Mouse (Mus musculus) urinary bladder, postnatal 25 days (tissue): ENCODE measurements around the gene Hist1h2af.

Experiments
- DNase-seq: peaks from one replicate; pipeline ENCODE4 v3.0.0; 2022; ENCODE audit warnings: low spot score

Gene Hist1h2af

DNA sequence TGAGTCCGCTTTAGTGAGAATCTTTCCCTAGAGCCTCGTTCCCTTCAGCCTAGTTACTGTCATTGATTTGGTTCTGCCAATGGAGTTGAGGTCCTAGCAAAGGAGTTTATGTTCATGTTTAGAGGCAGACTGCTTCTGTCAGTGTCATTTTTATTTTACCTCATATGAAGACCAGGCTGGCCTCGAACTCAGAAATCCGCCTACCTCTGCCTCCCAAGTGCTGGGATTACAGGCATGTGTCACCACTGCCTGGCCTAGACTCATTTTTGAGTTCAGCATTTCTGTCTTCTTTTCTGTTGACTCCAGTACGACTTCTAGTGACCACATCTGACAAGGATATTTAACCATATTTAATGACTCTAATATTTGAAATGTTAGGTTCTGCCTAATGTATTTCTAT, 18.4 kb upstream of the Hist1h2af start:
- no peak for DNase-seq

DNA sequence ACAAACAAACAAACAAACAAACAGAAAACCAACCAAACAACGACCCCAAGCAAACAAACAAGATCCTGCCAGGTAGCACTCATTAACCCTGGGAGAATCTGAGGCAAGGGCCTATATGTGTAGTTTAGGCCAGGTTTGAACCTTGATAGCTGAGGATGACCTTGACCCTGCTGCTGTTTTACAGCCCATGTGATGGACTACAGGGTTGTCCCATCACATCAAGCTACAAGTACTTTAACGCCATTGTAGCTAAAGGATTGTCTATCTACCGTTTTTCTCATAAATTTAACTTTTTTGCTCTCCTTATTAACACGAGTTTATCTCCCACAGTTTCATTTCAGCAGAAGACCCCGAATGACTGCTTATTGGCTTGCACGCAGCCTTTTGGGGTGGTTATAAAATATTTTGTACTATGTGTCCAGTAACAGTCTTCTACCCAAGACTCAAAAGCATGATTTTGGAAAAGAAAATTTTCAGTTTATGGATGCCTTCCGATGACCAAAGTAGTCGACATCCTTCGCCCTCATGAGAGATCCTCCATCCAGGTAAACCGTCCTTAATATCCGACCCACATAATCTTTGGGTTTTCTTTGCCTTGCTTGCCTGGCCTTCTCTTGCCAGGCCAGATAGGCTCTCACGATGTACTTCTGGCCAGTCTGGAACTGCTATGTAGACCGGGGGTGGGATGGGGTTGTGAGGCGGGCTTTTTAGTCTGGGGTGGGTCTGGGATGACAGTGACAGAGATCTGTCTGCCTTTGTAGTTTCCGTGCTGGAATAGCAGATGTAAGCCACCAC, 17.7 kb upstream of the Hist1h2af start:
- no peak for DNase-seq

DNA sequence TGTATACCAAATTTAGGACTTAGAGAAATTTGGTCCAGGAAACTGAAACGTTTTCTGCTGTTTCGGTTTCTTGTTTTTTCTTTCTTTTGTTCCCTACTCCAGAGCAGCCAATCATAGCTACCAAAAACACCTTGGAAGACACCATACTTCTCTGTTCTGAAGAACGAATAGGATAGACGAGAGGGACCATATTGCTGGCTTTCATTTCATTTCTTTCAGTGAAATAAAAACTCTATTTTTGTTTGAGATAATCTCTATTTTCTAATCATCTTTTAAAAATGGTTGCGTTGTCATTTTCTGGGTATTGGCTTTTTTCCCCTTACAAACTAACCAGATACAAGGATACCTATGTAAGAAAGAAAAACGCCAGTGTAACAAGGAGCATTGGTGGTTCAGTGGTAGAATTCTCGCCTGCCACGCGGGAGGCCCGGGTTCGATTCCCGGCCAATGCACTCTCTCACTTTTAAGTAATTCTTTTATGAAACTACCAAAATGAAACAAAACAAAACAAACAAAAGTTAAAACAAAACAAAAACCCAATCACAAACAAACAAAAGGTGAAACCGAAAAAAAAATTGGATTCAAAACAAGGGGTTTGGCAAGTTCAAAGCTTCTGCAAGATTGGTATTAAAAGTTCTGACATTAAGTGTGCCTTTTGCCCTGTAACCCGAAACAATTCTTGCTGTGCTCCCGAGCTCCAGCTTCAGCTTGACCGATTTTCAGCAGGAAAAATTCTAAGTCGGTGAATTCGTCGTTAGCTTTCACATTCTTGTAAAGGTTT, 16.7 kb upstream of the Hist1h2af start:
- peak; percentile 53 for DNase-seq

DNA sequence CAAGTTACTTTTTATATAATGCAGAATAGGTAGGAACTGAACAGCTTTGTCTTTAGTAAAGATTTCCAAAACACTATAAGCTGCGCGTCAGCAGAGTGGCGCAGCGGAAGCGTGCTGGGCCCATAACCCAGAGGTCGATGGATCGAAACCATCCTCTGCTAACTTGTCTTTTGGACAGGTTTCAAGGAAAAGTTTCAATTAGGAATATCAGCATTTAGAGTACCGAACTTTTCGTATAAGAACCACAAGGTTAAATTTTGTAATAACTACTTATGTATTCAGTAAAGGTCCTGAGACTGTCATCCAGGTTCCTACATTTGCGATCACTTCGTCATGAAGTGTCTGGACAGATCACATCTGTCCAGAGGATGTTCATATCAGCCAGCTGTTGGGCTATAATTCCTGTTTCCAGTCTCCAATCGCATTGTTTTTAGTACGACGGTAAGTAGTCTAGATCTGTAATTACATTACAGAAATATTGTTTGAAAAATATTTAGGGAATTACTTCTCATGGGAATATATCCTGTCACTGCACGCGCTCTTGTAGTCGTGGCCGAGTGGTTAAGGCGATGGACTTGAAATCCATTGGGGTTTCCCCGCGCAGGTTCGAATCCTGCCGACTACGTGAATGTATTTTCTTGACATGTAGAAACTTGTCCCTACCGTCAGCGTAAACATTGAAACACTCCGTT, 16.0 kb upstream of the Hist1h2af start:
- peak; percentile 78 for DNase-seq

DNA sequence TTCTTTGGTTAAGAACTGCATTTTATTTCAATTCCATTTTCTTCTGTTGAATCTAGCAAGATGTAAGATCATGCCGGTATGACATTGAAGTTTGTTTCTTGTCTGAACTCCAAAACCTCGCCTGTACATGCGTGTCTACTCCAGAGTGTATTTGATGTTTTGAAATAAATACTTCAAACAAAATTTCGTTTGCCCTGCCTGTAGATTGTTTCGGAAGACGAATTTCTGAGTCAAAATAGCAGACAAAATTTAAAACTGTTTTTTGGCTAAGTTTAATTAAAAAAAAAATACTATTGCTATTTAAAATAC, 15.5 kb upstream of the Hist1h2af start:
- DNase-seq, result no peak

DNA sequence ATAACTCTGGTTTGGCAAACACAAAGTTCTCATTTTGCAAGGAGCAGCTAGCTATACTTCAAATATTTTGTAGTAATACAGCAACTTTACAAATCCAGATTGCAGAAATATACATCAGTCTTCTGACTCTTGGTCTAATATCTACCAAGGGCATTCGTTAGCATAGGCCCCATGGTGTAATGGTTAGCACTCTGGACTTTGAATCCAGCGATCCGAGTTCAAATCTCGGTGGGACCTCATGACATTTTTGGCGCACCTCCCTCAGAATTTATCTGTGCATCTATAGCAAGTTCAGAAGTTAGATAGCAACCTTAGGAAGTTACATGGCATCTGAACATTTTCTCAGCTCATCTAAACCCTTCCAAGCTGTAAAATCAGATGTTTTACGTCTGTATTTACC, 14.8 kb upstream of the Hist1h2af start:
- DNase-seq, result peak; percentile 65

DNA sequence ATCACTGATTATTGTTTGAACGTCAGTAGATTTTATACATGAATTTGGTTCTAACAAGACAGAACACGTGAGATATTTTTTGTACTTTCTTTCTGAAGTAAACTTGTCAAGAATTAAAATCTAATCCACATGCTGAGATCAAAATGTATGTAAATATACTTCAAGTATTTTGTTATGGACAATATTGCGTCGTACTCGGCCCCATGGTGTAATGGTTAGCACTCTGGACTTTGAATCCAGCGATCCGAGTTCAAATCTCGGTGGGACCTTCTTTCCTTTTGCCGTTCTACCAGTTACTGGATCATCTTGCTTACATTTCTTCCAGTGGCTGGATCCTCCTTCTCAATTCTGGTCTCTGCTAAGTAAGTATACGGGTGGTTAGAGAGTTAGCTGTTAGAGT, 14.3 kb upstream of the Hist1h2af start:
- peak; percentile 56 for DNase-seq

DNA sequence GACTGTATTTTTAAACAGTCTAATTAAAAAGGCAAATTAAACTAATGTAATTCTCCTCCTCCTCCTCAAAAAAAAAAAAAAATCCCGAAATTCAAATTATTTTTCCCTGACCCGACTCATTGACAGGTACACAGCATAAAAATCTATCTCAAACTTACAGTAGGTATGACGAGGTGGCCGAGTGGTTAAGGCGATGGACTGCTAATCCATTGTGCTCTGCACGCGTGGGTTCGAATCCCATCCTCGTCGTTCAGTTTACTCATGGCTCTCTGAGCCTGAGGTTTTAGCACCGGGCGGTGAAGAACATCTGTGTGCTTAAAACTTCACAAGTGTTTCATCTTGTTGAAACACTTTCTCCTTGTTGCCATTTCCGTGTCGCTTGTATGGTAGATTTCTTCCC, 12.0 kb upstream of the Hist1h2af start:
- DNase-seq, result peak; percentile 58

DNA sequence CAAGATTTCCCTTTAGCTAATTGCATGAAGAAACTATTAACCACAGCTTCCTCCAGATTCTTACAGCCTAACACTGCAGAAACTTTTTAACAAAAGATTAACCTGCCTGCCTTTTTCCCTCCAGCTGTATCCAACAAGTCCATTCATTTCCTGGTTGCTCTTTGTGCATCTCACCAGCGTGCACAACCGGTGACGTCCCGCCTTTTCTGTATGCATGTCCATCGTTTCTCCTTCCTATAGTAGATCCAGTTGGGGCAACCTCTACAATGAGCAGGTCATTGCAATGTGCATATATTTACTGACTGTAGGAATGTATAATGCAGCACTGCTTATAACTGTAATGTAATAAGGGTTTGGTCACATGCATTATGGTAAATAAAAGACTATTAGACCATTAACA, 9.7 kb upstream of the Hist1h2af start:
- no peak for DNase-seq

DNA sequence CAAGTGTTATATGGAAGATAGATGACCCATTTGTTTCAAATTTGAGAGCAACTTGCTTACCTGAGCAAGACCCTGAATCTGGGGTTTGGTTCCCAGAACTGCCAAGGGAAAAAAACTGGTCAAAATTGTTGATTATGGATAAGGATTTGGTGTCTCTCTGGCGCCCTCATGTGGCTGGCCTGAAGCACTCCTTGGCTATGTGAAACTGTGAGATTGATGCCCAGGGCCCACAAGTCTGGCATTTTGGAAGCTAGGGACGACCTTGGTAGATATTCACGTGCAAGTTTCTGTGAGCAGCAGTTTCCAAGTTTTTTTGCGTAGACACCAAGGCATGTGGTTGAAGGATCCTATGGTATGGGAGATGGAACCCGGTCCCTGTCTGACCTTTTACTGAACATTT, 9.1 kb upstream of the Hist1h2af start:
- DNase-seq, result peak; percentile 82

DNA sequence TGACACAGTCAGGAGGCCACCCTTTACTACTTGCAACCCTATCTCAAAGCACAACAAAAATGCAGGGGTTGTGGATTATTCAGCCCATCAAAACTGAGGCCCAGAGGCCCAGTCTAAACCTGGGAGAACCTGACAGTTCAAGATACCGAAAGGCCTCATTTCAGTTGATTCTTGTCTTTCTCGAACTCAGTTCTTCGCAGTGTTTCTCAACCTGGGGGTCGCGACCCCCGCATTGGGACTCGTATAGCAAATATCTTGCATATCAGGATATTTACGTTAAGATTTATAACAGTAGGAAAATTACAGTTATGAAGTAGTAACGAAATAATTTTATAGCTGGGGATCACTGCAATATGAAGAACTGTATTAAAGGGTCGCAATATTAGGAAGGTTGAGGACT, 7.8 kb upstream of the Hist1h2af start:
- no peak for DNase-seq

DNA sequence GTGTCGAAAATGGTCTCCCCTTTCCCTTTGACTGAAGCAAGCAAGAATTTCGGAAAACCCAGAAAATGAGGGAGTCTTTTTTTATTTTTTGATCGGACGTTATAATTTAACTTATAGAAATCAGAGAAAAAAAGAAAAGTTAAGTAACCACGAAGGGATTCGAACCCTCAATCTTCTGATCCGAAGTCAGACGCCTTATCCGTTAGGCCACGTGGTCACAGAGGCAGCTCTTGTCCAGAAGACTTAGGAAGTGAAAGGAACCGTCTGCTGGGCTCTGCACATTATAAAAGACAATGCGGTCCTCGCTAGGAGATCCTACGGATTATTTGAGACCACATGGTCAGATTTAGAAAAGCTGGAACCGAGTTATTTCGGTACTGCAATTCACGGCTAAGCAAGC, 7.4 kb upstream of the Hist1h2af start:
- peak; percentile 89 for DNase-seq

DNA sequence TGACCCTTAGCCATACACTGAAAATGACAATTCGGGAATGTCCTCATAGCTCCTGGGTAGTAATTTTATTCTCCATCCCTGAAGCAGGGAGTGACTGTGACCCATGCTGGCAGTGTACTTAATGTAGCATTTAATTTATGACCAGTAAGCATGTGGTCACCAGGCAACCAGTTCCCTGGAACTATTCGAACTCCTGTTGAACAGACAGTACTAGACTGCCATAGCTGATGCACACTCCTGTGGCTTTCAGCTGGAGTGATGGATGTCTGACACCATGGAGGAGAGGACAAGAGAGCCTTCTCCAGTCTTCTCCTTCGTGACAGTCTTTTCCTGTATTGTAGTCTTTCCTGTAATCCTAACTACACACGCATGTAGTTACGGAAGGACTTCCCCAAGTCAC, 4.7 kb upstream of the Hist1h2af start:
- DNase-seq, result no peak

DNA sequence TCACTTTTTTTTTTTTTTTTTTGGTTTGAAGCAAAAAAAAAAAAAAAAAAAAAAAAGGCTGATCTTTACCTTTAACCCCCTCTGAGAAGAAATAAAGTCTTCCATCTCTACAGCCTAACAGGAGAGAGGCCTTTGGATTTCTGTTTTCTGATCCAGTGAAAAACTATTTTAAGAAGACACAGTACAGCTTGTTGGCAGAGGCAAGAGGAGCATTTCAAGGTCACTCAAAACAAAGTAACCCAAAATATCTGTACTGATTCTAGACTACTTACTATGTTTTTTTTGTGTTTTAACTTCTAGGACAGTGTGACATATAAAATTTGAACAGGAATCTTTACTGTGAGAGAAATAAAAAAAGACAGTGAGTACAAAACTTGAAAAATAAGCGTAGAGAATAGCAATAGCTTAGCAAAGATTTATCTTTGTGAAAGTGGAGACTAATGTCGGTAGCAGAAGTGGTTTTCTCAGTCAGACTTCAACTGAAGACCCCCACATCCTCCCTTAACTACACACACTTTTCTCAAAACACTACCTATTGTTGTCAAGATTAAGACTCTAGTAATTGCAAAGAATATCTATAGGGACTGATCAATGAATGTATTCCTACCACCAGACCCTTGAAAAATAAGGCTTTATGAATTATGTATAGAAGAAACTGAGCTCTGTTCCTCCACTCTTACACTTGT, 4.1 kb upstream of the Hist1h2af start:
- no peak for DNase-seq

DNA sequence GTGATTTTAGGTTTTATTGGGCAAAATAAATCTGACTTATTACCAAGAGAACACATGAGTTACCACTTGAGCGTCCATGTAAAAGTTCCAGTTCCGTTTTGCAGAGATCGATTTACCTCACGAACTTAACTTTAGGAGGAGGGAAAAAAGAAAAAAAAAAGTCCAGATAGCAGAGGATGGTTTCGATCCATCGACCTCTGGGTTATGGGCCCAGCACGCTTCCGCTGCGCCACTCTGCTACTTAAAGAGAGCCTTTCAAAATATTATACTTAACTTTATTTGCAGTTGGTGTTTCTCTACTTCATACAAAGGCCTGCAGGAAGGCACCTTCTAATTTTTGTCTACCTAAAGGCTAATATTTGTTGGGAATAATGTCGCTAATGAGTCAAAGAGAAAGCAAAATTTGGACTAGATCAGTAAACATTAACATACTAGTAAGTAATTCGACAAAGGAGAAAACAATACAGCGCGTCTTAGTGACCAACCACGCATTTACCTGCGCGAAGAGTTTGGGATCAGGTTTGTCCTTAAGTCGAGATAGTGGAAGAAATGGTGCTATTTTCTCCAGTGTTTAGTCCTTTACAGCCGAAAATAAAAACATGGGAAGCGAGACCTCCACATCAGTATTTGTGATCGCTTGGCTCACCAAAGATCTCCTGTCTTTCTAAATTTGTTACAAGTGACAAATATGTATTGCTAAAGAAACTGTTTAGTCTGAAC, 3.4 kb upstream of the Hist1h2af start:
- DNase-seq, result peak; percentile 52

DNA sequence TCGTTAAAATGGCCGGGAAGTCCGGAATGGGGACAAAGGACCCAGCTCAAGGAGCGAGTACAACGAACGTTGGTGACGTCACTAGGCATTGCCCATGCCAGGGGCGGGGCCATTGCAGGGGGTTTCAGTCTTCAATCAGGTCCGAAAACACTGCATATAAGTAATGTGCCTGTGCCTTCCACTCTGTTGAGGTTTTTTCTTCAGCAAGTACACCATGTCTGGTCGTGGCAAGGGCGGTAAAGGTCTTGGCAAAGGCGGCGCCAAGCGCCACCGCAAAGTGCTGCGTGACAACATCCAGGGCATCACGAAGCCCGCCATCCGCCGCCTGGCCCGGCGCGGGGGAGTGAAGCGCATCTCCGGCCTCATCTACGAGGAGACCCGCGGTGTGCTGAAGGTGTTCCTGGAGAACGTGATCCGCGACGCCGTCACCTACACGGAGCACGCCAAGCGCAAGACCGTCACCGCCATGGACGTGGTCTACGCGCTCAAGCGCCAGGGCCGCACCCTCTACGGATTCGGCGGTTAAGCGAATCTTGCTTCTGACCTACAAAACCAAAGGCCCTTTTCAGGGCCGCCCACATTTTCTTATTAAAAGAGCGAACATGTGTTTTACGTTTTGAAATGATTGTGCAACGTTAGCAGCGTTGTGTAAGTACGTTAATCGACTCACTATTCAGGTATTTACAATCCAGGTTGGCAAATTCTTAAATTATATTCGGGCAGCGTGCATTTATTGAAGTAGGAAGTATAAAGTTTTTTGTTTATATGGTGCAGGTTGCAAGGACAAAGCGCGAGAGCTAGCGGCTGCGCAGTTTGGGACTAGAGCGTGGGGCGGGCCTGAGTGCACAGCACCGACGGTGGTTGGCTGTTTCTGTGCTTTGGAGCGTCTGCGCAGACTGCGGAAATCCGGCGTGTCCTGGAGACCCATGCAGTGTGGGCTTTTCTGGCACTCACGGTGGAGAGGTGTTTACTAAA, 2.5 kb upstream of the Hist1h2af start, which contains the start of gene Hist1h4h:
Gene Hist1h4h (plus strand): TSS at position 150 of the 975 bp plus-strand sequence.
- peak; percentile 92 for DNase-seq

DNA sequence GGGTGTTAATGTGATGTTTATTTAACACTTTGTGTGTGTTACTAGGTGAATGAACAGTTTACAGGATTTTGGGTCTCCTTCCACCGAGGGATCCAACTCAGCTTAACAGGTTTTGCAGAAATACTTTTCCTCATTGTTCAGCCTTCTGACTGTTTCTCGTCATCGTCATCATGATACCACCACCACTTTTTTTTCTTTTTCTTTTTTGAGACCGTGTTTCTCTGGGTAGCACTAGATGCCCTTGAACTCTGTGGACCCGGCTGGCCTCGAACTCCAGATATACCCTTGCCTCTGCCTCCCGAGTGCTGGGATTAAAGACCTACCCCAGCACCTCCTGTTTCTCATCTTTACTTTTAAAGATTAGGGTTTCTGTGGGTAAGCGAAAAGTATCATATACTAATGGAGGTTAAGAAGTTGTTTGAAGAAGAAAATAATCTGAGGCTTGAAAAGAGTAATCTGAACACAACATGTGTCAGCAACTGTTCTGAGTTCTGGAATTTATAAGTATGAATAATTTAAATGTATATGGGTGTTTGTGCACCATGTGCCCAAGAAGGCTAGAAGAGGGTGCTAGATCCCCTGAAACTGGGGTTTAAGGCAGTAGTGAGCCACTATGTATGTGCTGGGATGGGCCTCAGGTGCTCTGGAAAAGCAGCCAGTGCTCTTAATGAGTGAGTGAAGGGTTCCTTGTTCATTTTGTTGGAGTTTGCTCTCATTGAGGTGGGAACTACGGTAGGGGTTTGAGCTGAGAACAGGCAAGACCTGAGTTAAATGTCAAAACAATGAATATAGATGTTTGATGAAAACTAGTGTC, 1.2 kb upstream of the Hist1h2af start:
- no peak for DNase-seq

DNA sequence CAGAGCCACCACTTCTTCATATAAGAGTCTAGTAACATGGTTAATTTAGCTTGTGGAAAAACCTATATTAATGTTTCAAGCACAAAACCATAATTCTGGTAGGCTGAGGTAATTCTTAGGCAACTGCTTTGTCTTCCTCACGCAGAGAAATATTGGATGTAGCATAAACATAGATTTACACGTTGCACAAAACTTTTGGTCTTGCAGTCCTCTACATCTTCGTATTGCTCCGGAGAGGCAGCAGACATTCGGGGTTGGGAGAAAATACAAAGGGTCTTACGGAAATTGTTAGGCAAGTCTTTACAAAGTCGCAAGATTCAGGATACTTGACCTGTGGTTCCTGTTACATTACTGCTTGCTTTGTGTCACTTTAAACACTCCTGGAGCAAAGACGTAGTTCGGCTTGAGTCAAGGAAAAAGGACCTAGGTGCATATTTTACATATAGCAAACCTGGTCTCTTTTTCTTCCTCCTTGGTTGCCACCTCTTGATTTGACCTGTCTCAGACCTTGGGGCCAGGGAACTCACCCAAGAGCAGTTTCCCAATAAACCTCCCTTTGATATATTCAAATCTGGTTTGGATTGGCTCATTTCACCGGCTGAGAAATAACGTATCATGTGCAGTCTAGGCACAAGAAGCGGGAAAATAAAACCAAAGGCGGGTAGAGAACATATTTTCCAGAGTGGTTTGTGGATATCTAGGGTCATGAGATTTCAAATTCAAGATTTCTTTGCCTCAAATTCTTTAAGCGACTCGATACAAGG, 844 bp downstream of the Hist1h2af start:
- no peak for DNase-seq
